Mouse (Mus musculus): ENCODE results near the gene Ifit1. TPM values are rescaled to one million over a fixed set of nuclear protein-coding genes. Genes with fewer than 3 reads are reported as not detected.
"Not testable (repeated sequence)": the region's sequence is repeated elsewhere in the genome, so short reads cannot be mapped to it uniquely, and the experiment has no call there.

Gene Ifit1
- 0.16 TPM in 1 of 2 replicates, not detected in the other for total RNA-seq (2012; rRNA removed)

- in situ Hi-C loops (cut with MboI; ENCODE audit: low sequenced_read_pairs in 2 of 2, unreplicated experiment in 2 of 2), result no loop called here
Measured at GRCm38 (mm10) chr19:34640623-34641022, at the start of gene Ifit1, which contains the start of gene Ifit1bl2. Gene Ifit1, plus strand, starts transcription at chr19:34640871. Gene Ifit1bl2, minus strand, starts transcription at chr19:34640743.

GRCm38 (mm10) chr19:34593456-34593855 lies 47.2 kb upstream of the Ifit1 start:
- Histone ChIP-seq H3K36me3 (ENCODE audit: control insufficient read depth, insufficient read depth, low read length, poor library complexity, severe bottlenecking) (no peaks in the 10 kb centered on the region), H3K9me3 (ENCODE audit: control insufficient read depth, insufficient read depth, low read depth, low read length) (no peaks in the 10 kb centered on the region), H3K4me3 (ENCODE audit: insufficient read depth in 1 of 2, low read depth in 1 of 2, low read length in 2 of 2, poor library complexity in 1 of 2, severe bottlenecking in 1 of 2) (no peak overlapping the region), H3K27ac (ENCODE audit: insufficient read depth, low read depth, low read length, poor library complexity, severe bottlenecking) (no peak overlapping the region), H3K9ac (ENCODE audit: insufficient read depth, low read depth, low read length, poor library complexity, severe bottlenecking) (no peak overlapping the region), H3K4me1 (ENCODE audit: control insufficient read depth in 2 of 2, insufficient read depth in 2 of 2, low read length in 2 of 2, poor library complexity in 1 of 2) (no peaks in the 10 kb centered on the region)
- no peak for DNase-seq (ENCODE audit: low read depth, low spot score)
- in situ Hi-C loops (cut with MboI; ENCODE audit: low sequenced_read_pairs in 2 of 2, unreplicated experiment in 2 of 2), result no loop called here
- no peak for TF ChIP-seq ZNF384 (IDR thresholded peaks at IDR 0.05; ENCODE audit: low read depth, low read length)
- TF ChIP-seq HCFC1 (IDR thresholded peaks at IDR 0.05; ENCODE audit: borderline replicate concordance, insufficient read depth, low read length), result no peak
- TF ChIP-seq MAFK (IDR thresholded peaks at IDR 0.05; ENCODE audit: insufficient read depth, low read depth, low read length), result no peak
- no peak for TF ChIP-seq CHD2 (IDR thresholded peaks at IDR 0.05; ENCODE audit: low read depth, low read length)
- TF ChIP-seq ZC3H11A (IDR thresholded peaks at IDR 0.05; ENCODE audit: borderline replicate concordance, low read depth, low read length), result no peak

More at GRCm38 (mm10) chr19:34640623-34641022, at the start of gene Ifit1, which contains the start of gene Ifit1bl2:
- Histone ChIP-seq H3K9ac (ENCODE audit: insufficient read depth, low read depth, low read length, poor library complexity, severe bottlenecking) (no peak within 1 kb of the TSS), H3K4me3 (ENCODE audit: insufficient read depth in 1 of 2, low read depth in 1 of 2, low read length in 2 of 2, poor library complexity in 1 of 2, severe bottlenecking in 1 of 2) (no peak within 1 kb of the TSS), H3K4me1 (ENCODE audit: control insufficient read depth in 2 of 2, insufficient read depth in 2 of 2, low read length in 2 of 2, poor library complexity in 1 of 2) (no peaks in the 10 kb centered on the region), H3K9me3 (ENCODE audit: control insufficient read depth, insufficient read depth, low read depth, low read length) (no peaks in the 10 kb centered on the region), H3K36me3 (ENCODE audit: control insufficient read depth, insufficient read depth, low read length, poor library complexity, severe bottlenecking) (no peaks in the 10 kb centered on the region), H3K27ac (ENCODE audit: insufficient read depth, low read depth, low read length, poor library complexity, severe bottlenecking) (no peak within 1 kb of the TSS)
- TF ChIP-seq ZNF384 (IDR thresholded peaks at IDR 0.05; ENCODE audit: low read depth, low read length), result no peak
- no peak for TF ChIP-seq ZC3H11A (IDR thresholded peaks at IDR 0.05; ENCODE audit: borderline replicate concordance, low read depth, low read length)
- no peak for TF ChIP-seq CHD2 (IDR thresholded peaks at IDR 0.05; ENCODE audit: low read depth, low read length)
- no peak for TF ChIP-seq HCFC1 (IDR thresholded peaks at IDR 0.05; ENCODE audit: borderline replicate concordance, insufficient read depth, low read length)
- TF ChIP-seq MAFK (IDR thresholded peaks at IDR 0.05; ENCODE audit: insufficient read depth, low read depth, low read length), result no peak
- no peak for DNase-seq (ENCODE audit: low read depth, low spot score)

GRCm38 (mm10) chr19:34594523-34594922 lies 46.1 kb upstream of the Ifit1 start:
- DNase-seq (ENCODE audit: low read depth, low spot score); H3K4me1 ChIP-seq (ENCODE audit: control insufficient read depth in 2 of 2, insufficient read depth in 2 of 2, low read length in 2 of 2, poor library complexity in 1 of 2); in situ Hi-C loops (cut with MboI; ENCODE audit: low sequenced_read_pairs in 2 of 2, unreplicated experiment in 2 of 2); H3K27ac ChIP-seq (ENCODE audit: insufficient read depth, low read depth, low read length, poor library complexity, severe bottlenecking); H3K36me3 ChIP-seq (ENCODE audit: control insufficient read depth, insufficient read depth, low read length, poor library complexity, severe bottlenecking); H3K9ac ChIP-seq (ENCODE audit: insufficient read depth, low read depth, low read length, poor library complexity, severe bottlenecking); H3K9me3 ChIP-seq (ENCODE audit: control insufficient read depth, insufficient read depth, low read depth, low read length); H3K4me3 ChIP-seq (ENCODE audit: insufficient read depth in 1 of 2, low read depth in 1 of 2, low read length in 2 of 2, poor library complexity in 1 of 2, severe bottlenecking in 1 of 2): not testable (repeated sequence)

- in situ Hi-C loops (cut with MboI; ENCODE audit: low sequenced_read_pairs in 2 of 2, unreplicated experiment in 2 of 2), result no loop called here
- no peaks in the 10 kb centered on the region for H3K4me1 ChIP-seq (ENCODE audit: control insufficient read depth in 2 of 2, insufficient read depth in 2 of 2, low read length in 2 of 2, poor library complexity in 1 of 2)
- TF ChIP-seq HCFC1 (IDR thresholded peaks at IDR 0.05; ENCODE audit: borderline replicate concordance, insufficient read depth, low read length) (no peak), CHD2 (IDR thresholded peaks at IDR 0.05; ENCODE audit: low read depth, low read length) (no peak), ZC3H11A (IDR thresholded peaks at IDR 0.05; ENCODE audit: borderline replicate concordance, low read depth, low read length) (no peak), MAFK (IDR thresholded peaks at IDR 0.05; ENCODE audit: insufficient read depth, low read depth, low read length) (no peak), ZNF384 (IDR thresholded peaks at IDR 0.05; ENCODE audit: low read depth, low read length) (no peak)
- no peak overlapping the region for H3K27ac ChIP-seq (ENCODE audit: insufficient read depth, low read depth, low read length, poor library complexity, severe bottlenecking)
- H3K9me3 ChIP-seq (ENCODE audit: control insufficient read depth, insufficient read depth, low read depth, low read length), result no peaks in the 10 kb centered on the region
- H3K9ac ChIP-seq (ENCODE audit: insufficient read depth, low read depth, low read length, poor library complexity, severe bottlenecking), result no peak overlapping the region
- H3K36me3 ChIP-seq (ENCODE audit: control insufficient read depth, insufficient read depth, low read length, poor library complexity, severe bottlenecking), result no peaks in the 10 kb centered on the region
- DNase-seq (ENCODE audit: low read depth, low spot score), result no peak
- no peak overlapping the region for H3K4me3 ChIP-seq (ENCODE audit: insufficient read depth in 1 of 2, low read depth in 1 of 2, low read length in 2 of 2, poor library complexity in 1 of 2, severe bottlenecking in 1 of 2)
Measured at GRCm38 (mm10) chr19:34596811-34597210, 43.9 kb upstream of the Ifit1 start.

GRCm38 (mm10) chr19:34598341-34598740 lies 42.3 kb upstream of the Ifit1 start:
- no peak for TF ChIP-seq ZC3H11A (IDR thresholded peaks at IDR 0.05; ENCODE audit: borderline replicate concordance, low read depth, low read length)
- TF ChIP-seq HCFC1 (IDR thresholded peaks at IDR 0.05; ENCODE audit: borderline replicate concordance, insufficient read depth, low read length), result no peak
- TF ChIP-seq CHD2 (IDR thresholded peaks at IDR 0.05; ENCODE audit: low read depth, low read length), result no peak
- no peak for TF ChIP-seq ZNF384 (IDR thresholded peaks at IDR 0.05; ENCODE audit: low read depth, low read length)
- no peak for TF ChIP-seq MAFK (IDR thresholded peaks at IDR 0.05; ENCODE audit: insufficient read depth, low read depth, low read length)
- no peaks in the 10 kb centered on the region for H3K4me1 ChIP-seq (ENCODE audit: control insufficient read depth in 2 of 2, insufficient read depth in 2 of 2, low read length in 2 of 2, poor library complexity in 1 of 2)
- in situ Hi-C loops (cut with MboI; ENCODE audit: low sequenced_read_pairs in 2 of 2, unreplicated experiment in 2 of 2), result no loop called here
- H3K36me3 ChIP-seq (ENCODE audit: control insufficient read depth, insufficient read depth, low read length, poor library complexity, severe bottlenecking), result no peaks in the 10 kb centered on the region
- no peak overlapping the region for H3K27ac ChIP-seq (ENCODE audit: insufficient read depth, low read depth, low read length, poor library complexity, severe bottlenecking)
- no peak overlapping the region for H3K4me3 ChIP-seq (ENCODE audit: insufficient read depth in 1 of 2, low read depth in 1 of 2, low read length in 2 of 2, poor library complexity in 1 of 2, severe bottlenecking in 1 of 2)
- H3K9me3 ChIP-seq (ENCODE audit: control insufficient read depth, insufficient read depth, low read depth, low read length), result no peaks in the 10 kb centered on the region
- H3K9ac ChIP-seq (ENCODE audit: insufficient read depth, low read depth, low read length, poor library complexity, severe bottlenecking), result no peak overlapping the region
- DNase-seq (ENCODE audit: low read depth, low spot score), result no peak

- H3K4me1 ChIP-seq (ENCODE audit: control insufficient read depth in 2 of 2, insufficient read depth in 2 of 2, low read length in 2 of 2, poor library complexity in 1 of 2); H3K36me3 ChIP-seq (ENCODE audit: control insufficient read depth, insufficient read depth, low read length, poor library complexity, severe bottlenecking); H3K9me3 ChIP-seq (ENCODE audit: control insufficient read depth, insufficient read depth, low read depth, low read length); H3K9ac ChIP-seq (ENCODE audit: insufficient read depth, low read depth, low read length, poor library complexity, severe bottlenecking); H3K4me3 ChIP-seq (ENCODE audit: insufficient read depth in 1 of 2, low read depth in 1 of 2, low read length in 2 of 2, poor library complexity in 1 of 2, severe bottlenecking in 1 of 2); H3K27ac ChIP-seq (ENCODE audit: insufficient read depth, low read depth, low read length, poor library complexity, severe bottlenecking); in situ Hi-C loops (cut with MboI; ENCODE audit: low sequenced_read_pairs in 2 of 2, unreplicated experiment in 2 of 2); DNase-seq (ENCODE audit: low read depth, low spot score): not testable (repeated sequence)
Measured at GRCm38 (mm10) chr19:34599250-34599649, 41.4 kb upstream of the Ifit1 start.

GRCm38 (mm10) chr19:34601888-34602287 lies 38.8 kb upstream of the Ifit1 start, which contains the start of gene Ifit1bl1:
Gene Ifit1bl1, minus strand, starts transcription at chr19:34601956.
- H3K4me1 ChIP-seq (ENCODE audit: control insufficient read depth in 2 of 2, insufficient read depth in 2 of 2, low read length in 2 of 2, poor library complexity in 1 of 2); in situ Hi-C loops (cut with MboI; ENCODE audit: low sequenced_read_pairs in 2 of 2, unreplicated experiment in 2 of 2); H3K36me3 ChIP-seq (ENCODE audit: control insufficient read depth, insufficient read depth, low read length, poor library complexity, severe bottlenecking); DNase-seq (ENCODE audit: low read depth, low spot score); H3K27ac ChIP-seq (ENCODE audit: insufficient read depth, low read depth, low read length, poor library complexity, severe bottlenecking); H3K9me3 ChIP-seq (ENCODE audit: control insufficient read depth, insufficient read depth, low read depth, low read length); H3K4me3 ChIP-seq (ENCODE audit: insufficient read depth in 1 of 2, low read depth in 1 of 2, low read length in 2 of 2, poor library complexity in 1 of 2, severe bottlenecking in 1 of 2); H3K9ac ChIP-seq (ENCODE audit: insufficient read depth, low read depth, low read length, poor library complexity, severe bottlenecking): not testable (repeated sequence)

All from ES-E14 (cell line).